Mouse (Mus musculus) layer of hippocampus, postnatal 10 days (tissue): ENCODE data around the gene Fam107b. TPM values are rescaled to one million over a fixed set of nuclear protein-coding genes. Genes with fewer than 3 reads are reported as not detected.

Experiments
- DNase-seq, 2 experiments: peaks; one replicate each; pipeline ENCODE4 v3.0.0; 2021; ENCODE audit warnings: low spot score in 2 of 2
- long read RNA-seq: library from polyadenylated mRNA; stranded (forward); transcript quantifications from one replicate; pipeline ENCODE4 v2.0.0, GENCODE M21; 2023
- total RNA-seq, 2 experiments: library from RNA; stranded (reverse); gene quantifications; 2 replicates each; pipeline ENCODE4 v1.2.3; 2021

Fam107b gene
- total RNA-seq: 10 to 100 TPM; 22.3 to 25.6 TPM
- long read RNA-seq, transcript Fam107b-201 (4 exons, 3,156 nt): major isoform, 5 of 9 reads
- long read RNA-seq, partial matches to known transcripts: 0 of 9 reads
- long read RNA-seq, other reads (novel, unspliced or antisense): 3 of 9 reads

DNA sequence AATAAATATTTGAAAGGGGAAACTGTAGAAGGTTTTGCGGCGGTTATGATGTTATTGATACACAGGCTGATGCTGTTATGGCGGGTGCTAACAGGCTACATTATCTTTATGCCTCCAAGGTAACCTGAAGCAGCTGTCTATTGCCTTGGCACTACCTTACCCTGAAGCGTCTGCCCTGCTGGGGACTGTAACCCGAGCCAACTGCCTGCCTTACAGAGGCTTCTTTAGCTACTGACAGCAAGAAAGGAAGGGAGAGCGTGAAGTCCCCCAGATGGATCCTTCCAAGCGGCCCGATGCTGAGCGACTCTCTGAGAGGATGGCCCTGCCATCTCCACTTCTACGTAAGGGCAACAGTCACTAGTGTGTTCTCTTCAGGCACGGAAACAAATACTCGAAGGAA, at the start of gene Fam107b:
TSS of gene Fam107b (plus strand) at position 303 of the 400 bp plus-strand sequence.
- no peak for DNase-seq

DNA sequence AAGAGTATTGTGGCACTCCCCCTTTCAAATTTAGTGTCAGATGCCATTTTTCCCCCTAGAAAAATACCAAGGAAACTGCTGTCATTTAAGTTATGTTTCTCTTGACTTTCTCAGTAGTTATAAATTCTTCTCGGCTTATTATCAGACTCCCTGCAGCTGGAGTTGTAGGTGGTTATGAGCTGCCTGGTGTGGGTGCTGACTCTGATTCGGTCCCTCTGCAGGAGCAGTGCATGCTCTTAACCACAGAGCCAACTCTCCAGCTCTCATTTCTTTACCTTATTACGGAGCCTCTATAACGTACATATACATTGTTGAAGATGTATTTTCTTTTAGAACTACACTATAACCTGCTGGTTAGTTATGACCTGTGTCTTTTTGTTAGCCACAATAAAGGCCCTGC, 47.7 kb upstream of the Fam107b start:
- no peak for DNase-seq

DNA sequence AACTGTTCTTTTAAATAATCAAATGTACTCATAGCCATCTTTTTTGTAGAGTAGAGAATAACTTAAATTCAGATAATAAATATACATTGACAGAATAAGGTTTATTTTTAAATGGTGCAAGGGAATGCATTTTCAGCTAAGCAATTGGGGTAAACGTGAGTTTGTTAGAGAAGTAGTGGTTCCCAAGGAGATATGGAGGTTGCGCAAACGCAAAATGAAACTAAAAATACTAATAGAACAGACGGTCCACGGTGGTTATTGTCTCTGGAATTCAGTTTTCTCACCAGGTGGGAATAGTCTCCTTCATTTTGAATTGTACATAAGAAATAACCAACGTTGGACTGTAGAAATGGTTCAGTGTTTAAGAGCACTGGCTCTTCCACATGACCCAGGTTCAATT, 44.0 kb upstream of the Fam107b start:
- no peak for DNase-seq

- DNase-seq: no peak
These were observed 28.8 kb upstream of the Fam107b start for GRCm38 (mm10) chr2:3541307-3542079.

DNA sequence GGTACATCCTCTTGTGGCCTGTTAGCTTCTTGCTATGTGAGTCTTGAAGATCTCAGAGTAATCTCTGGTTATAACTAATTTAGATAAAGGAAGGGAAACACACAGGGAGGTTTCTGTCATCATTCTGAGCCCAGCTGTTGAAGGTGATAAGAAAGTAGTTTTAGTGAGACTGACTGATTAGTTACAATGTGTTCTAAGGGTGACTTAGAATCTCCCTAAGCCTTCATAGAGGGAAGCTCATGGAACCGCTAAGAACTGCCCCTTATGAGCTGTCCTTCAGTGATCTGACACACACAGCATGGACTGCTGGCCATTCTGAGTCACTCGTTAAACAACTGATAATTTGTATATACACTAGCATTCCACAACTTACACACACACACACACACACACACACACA, 24.2 kb upstream of the Fam107b start:
- no peak for DNase-seq

DNA sequence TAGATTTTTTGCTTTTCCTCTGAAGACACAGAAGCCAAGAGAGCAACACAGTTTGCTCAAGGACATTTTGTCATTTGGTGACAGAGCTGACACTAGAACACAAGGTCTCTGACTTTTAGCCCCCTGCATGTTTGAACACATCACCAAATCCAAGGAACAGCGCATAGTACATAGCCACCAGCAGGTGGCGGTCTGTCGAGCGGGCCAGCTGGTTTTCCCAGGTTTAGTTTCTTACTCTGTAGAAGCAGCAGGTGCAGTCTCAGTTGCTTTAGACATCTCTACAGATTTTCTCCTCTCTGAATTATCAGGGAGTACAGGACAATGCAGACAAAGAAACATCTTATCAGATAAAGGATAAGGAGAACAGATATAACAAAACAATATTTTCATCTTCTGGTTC, 23.7 kb upstream of the Fam107b start:
- DNase-seq: peak; percentile 45 to 63

DNA sequence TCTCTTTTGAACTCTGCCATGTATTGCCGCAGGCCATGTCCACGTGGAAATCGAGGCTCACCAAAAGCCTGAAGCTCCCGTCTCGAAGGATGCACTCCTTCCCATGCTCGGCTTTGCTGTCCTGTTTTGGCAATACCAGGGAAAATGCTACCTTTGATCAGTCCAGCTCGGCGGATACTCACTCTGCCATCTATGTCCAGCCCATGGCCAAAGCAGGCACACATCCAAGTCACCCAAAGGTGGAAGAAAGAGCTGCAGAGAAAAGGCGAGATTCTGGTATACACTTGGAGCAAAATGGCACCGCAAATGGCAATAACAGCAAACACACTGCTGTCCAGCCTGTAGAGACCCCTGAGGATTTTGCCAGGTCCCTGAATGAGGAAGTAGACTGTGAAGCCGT, 318 bp downstream of the Fam107b start:
- DNase-seq: no peak

DNA sequence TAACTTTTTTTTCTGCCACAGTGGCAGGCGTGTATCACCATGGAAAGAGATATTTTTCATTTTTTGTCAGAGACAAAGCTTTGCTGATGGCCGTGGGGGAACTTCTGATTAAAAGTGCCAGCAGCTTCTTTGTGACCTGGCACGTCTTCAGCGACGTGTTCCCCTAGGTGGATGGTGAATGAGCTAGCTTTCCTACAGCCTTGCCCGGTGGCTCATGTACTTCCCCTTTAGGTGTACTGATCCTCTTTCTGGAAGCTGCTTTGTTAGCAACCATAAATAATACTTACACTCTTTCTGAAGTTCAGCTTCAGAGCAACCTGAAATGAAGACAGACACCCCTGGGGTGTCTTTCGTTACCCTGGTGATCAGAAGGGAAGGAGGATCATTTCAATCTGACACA, 3.6 kb downstream of the Fam107b start:
- no peak for DNase-seq

DNA sequence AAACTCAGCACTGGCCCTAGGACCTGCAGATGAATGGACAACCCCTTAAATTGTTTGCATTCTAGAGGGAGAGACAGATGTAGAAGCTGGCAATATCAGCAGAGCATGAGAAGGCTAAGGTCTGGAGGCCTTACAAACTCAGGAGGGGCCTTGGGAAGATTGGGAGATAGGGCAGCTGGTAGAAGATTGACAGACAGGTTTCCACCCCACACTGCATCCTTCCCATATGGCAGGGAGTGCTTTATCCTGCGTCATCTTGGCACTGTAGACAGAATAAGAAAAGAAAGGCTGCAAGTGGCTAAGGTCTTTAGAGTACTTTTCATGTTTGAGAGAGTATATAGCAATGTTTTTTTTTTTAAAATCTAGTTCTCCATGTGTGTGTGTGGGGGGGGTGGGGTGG, 4.9 kb downstream of the Fam107b start:
- no peak for DNase-seq

- no peak for DNase-seq
These were observed 6.1 kb downstream of the Fam107b start for GRCm38 (mm10) chr2:3576346-3576745.

GRCm38 (mm10) chr2:3577216-3577615, 6.9 kb downstream of the Fam107b start:
- DNase-seq: no peak

GRCm38 (mm10) chr2:3578180-3578902, 8.1 kb downstream of the Fam107b start:
- no peak for DNase-seq

DNA sequence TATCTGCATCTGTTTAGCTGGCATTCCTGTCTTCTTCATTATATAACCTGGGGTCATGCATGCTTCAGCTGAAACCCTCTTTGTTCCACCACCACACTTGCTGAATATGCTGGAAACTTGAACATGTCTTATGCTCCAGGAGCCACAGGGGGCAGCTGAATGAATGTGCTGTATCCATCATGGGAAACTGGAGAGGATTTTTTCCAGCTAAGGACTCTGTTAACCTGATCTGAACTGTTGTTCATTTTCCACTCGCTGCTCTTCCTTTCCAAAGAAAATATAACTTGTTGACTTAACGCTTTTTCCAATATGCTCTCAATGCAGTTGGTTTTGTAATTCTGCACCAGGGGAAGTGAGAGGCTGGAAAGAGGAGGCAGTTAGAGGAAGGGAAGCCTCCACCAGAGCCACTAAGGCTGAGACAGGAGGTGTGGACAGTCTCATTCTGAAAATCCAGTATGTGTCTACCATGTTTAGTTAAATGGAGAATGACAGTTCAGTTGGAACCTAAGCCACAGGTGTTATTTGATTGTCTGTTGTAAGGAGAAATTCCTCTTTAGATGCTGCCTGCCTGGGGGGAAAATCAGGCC, 9.1 kb downstream of the Fam107b start:
- no peak for DNase-seq

DNA sequence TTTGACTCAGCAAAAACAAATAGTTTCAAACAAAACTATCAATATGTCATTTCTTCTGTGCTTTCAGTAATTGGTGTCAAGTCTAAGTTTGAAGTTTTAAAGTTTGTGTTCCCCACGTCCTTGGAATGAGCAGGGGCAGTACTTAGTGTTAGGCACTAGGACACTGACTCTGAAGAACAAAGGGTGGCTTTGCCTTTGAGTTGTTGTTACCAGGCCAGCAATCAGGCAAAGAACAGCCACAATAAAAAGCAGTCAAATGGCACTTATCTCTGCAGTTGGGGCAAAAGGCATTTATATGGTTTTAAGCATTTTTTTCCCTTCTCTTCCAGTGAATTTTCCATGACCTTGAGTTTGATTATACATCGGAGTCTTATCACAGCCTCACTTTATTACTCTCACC, 12.5 kb downstream of the Fam107b start:
- DNase-seq: no peak

- no peak for DNase-seq
These were observed 15.0 kb downstream of the Fam107b start for GRCm38 (mm10) chr2:3585231-3585783.

GRCm38 (mm10) chr2:3590086-3590915, 20.0 kb downstream of the Fam107b start:
- no peak for DNase-seq

- no peak for DNase-seq
These were observed 20.6 kb downstream of the Fam107b start for GRCm38 (mm10) chr2:3590916-3591197.

DNA sequence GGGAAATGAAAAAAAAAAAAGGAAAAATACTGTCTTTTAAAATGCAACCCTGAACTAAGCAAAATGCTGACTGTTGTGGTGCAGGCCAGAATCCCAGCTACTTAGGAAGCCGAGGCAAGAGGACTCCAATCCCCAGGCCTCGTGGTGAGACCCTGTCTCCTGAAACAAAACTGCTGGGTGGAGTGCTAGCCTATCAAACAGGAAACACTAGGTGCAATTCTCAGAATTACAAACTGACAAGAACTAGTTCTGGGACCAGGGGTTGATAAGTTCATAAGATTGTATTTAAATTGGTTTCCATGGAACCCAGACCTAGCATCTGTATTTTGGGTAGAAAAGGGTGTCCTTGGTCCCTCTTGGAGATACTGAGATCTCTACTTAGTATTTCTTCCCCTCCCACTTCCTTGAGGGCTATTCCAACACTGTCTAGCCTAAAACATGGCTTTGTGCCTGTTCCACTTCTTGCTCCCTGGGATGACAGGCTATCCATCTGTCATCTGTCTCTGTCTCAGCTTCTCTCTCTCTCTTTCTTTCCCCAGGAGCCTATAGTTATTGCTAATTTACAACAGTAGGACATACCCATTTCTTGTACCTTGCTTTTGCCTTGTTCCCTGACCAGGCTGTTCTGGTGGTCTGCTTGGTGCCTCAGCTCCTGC, 24.5 kb downstream of the Fam107b start:
- no peak for DNase-seq

DNA sequence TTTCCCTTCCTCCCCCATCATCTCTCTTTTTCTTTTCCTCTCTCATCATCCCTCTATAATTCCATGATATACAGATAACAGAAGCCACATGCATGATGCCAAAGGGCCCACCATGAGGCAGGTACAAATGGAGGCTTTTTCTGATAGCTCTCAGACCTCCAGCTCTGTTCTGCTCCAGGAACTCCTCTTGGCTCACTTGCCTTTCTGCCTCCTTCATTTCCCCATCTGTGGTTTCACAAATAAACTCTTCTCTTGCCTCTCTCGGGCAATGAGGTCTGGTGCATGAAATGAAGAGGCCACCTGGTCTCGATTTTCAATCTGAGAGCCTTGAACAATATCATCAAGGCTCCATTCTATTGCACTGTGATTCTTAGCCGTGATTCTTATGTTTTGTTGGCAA, 30.1 kb downstream of the Fam107b start:
- DNase-seq: no peak

GRCm38 (mm10) chr2:3602599-3602998, 32.3 kb downstream of the Fam107b start:
- no peak for DNase-seq

- DNase-seq: no peak
These were observed 32.9 kb downstream of the Fam107b start for GRCm38 (mm10) chr2:3603181-3603580.
